Mouse (Mus musculus): ENCODE data around the gene Mras. TPM values are rescaled to one million over a fixed set of nuclear protein-coding genes. Genes with fewer than 3 reads are reported as not detected.

Gene Mras
- polyA plus RNA-seq, 1 experiment: 14.6 TPM

DNA sequence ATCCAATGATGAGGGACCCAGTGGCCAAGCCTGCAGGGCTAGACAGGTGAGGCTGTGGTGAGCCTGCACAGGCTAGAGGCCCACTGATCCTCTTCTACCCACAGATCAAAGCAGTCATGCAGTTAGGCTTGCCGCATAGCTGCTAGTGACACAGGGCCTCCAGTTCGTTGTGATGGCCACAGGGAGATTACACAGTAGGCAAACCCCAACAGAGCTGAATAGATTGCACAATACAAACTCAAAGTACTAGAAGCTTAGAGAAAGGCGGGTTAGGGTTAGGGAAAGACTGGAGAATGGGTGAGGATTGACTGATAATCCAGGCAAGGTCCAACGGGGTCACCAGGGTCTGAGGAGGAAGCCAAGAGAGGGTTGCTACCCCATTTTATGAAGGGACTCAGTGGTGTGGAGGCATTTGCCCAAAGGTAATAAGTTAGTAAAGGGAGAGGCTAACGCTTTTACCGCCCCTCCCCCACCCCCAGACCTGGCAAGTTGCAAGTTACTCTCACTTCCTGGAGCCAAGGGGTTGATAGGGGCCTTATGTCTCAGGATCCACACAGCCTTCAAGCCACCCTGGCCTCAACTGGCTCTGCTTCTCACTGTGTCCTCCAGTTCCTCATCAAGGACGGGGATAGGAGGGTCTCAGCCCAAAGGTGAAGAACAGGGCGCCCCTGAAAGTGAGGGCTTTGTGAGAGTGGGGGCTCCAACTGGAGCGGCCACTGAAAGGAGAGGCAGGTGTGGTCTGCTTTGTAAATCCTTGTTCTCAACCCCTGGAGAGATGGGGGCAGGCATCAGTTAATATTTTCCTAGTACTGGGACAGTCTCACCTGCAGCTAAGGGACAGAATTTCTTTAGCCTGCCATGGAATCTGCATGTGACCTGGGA lies 13.2 kb downstream of the Mras start:
- H3K4me3 ChIP-seq (ENCODE audit: insufficient read depth, low read depth, low read length): no peak overlapping the region
- H3K27ac ChIP-seq (ENCODE audit: insufficient read depth, low read depth, low read length): 0 out of 2 replicates have a peak overlapping the region, but pooled peaks have one; percentile 30
- no peaks in the 10 kb centered on the region for H3K27me3 ChIP-seq (replicated peaks; ENCODE audit: control insufficient read depth, insufficient read depth, low read length)
- H3K4me1 ChIP-seq (ENCODE audit: control insufficient read depth, insufficient read depth, low read length): peaks cover 19% of the 10 kb centered on the region
- WGBS: 67% methylated on average over 9 of the region's 9 CpGs
- DNase-seq: peak; percentile 24
- TF ChIP-seq POLR2A (IDR thresholded peaks at IDR 0.05; ENCODE audit: low read depth, low read length) (no peak), CTCF (conservative IDR thresholded peaks at IDR 0.05; ENCODE audit: insufficient read depth, insufficient read length, low read depth, low read length) (no peak)
- no peaks in the 10 kb centered on the region for H3K36me3 ChIP-seq (ENCODE audit: control insufficient read depth, insufficient read depth, low read length)

DNA sequence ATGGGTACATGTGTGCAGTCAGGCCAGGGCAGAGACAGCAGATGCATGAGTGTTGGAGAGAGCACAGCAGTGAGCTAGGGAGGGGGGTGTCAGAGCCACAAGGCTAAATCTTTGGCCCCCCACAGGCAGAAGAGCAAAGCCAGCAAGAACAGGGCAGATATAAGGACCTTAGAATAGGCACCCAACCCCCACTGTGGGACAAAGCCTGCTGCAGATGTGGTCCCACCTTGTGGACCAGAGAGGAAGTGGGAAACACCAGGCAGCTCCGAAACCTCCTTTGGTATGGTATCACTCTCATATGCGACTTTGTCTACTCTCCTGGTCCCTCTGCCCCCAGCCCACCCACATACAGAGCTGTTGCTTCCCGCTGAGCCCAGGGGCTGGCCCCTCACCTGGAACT lies 15.3 kb downstream of the Mras start:
- H3K27ac ChIP-seq (ENCODE audit: insufficient read depth, low read depth, low read length): no peak overlapping the region
- DNase-seq: no peak
- no peak for TF ChIP-seq CTCF (conservative IDR thresholded peaks at IDR 0.05; ENCODE audit: insufficient read depth, insufficient read length, low read depth, low read length)
- TF ChIP-seq POLR2A (IDR thresholded peaks at IDR 0.05; ENCODE audit: low read depth, low read length): no peak
- H3K4me1 ChIP-seq (ENCODE audit: control insufficient read depth, insufficient read depth, low read length): peaks cover 22% of the 10 kb centered on the region
- H3K27me3 ChIP-seq (replicated peaks; ENCODE audit: control insufficient read depth, insufficient read depth, low read length): no peaks in the 10 kb centered on the region
- H3K36me3 ChIP-seq (ENCODE audit: control insufficient read depth, insufficient read depth, low read length): no peaks in the 10 kb centered on the region
- H3K4me3 ChIP-seq (ENCODE audit: insufficient read depth, low read depth, low read length): no peak overlapping the region
- 83% methylated on average over 3 of the region's 3 CpGs for WGBS

- TF ChIP-seq POLR2A (IDR thresholded peaks at IDR 0.05; ENCODE audit: low read depth, low read length) (no peak), CTCF (conservative IDR thresholded peaks at IDR 0.05; ENCODE audit: insufficient read depth, insufficient read length, low read depth, low read length) (no peak)
- H3K36me3 ChIP-seq (ENCODE audit: control insufficient read depth, insufficient read depth, low read length): no peaks in the 10 kb centered on the region
- 72% methylated on average over 8 of the region's 8 CpGs for WGBS
- H3K4me3 ChIP-seq (ENCODE audit: insufficient read depth, low read depth, low read length): no peak overlapping the region
- peaks cover 19% of the 10 kb centered on the region for H3K4me1 ChIP-seq (ENCODE audit: control insufficient read depth, insufficient read depth, low read length)
- no peak for DNase-seq
- H3K27ac ChIP-seq (ENCODE audit: insufficient read depth, low read depth, low read length): no peak overlapping the region
- H3K27me3 ChIP-seq (replicated peaks; ENCODE audit: control insufficient read depth, insufficient read depth, low read length): no peaks in the 10 kb centered on the region
These were observed 17.1 kb downstream of the Mras start for GRCm38 (mm10) chr9:99419951-99420701.

DNA sequence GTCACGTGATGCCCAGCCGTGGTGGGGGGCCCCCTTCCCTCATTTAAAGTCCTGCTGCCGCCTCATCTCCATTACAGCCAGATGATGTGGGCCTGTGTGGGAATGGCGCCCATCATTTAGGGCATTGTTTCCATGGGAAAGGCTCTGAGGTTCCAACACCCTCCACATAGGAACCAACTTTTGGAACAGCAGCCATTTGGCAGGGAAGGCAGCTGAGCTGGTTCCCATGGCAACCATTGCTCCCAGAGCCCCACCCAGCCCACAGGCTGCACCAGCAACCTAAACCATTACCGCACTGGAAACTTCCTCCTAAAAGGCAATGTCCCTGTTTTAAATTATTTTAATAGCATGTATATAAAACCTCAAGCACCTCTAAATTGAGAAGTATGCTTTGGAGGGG lies 18.8 kb downstream of the Mras start:
- no peak overlapping the region for H3K4me3 ChIP-seq (ENCODE audit: insufficient read depth, low read depth, low read length)
- no peak for DNase-seq
- H3K27ac ChIP-seq (ENCODE audit: insufficient read depth, low read depth, low read length): no peak overlapping the region
- TF ChIP-seq CTCF (conservative IDR thresholded peaks at IDR 0.05; ENCODE audit: insufficient read depth, insufficient read length, low read depth, low read length) (no peak), POLR2A (IDR thresholded peaks at IDR 0.05; ENCODE audit: low read depth, low read length) (no peak)
- 78% methylated on average over 5 of the region's 5 CpGs for WGBS
- H3K4me1 ChIP-seq (ENCODE audit: control insufficient read depth, insufficient read depth, low read length): peaks cover 9% of the 10 kb centered on the region
- H3K27me3 ChIP-seq (replicated peaks; ENCODE audit: control insufficient read depth, insufficient read depth, low read length): no peaks in the 10 kb centered on the region
- no peaks in the 10 kb centered on the region for H3K36me3 ChIP-seq (ENCODE audit: control insufficient read depth, insufficient read depth, low read length)

DNA sequence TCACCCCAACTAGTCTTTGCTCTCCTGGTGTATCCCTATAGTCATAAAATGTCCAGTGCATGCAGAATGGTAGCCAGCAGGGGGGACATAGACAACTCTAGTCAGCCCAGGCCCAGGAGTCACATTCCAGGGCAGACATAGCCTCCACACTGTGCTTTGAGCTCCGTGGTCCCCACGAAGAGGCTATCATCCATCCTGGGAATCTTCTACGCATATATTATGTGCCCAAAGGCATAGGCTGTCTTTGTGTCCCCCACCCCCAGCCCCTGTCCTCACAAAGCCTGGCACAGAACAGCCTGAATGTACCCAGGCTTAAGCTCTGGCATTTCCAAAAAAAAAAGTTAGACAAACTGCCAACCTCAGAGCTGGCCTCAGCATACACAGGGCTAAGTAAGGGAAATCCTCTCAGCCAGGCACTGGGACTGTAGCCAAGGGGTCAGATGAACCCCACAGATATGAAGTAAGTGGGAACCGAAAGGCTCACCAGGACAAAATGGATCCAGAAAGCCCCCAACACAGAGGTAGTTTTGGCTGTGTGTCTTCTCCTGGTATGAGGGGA lies 19.8 kb downstream of the Mras start:
- H3K4me1 ChIP-seq (ENCODE audit: control insufficient read depth, insufficient read depth, low read length): peaks cover 9% of the 10 kb centered on the region
- peak; percentile 42 for DNase-seq
- no peak overlapping the region for H3K27ac ChIP-seq (ENCODE audit: insufficient read depth, low read depth, low read length)
- H3K4me3 ChIP-seq (ENCODE audit: insufficient read depth, low read depth, low read length): no peak overlapping the region
- TF ChIP-seq POLR2A (IDR thresholded peaks at IDR 0.05; ENCODE audit: low read depth, low read length) (no peak), CTCF (conservative IDR thresholded peaks at IDR 0.05; ENCODE audit: insufficient read depth, insufficient read length, low read depth, low read length) (no peak)
- WGBS: 56% methylated on average over 4 of the region's 4 CpGs
- no peaks in the 10 kb centered on the region for H3K27me3 ChIP-seq (replicated peaks; ENCODE audit: control insufficient read depth, insufficient read depth, low read length)
- H3K36me3 ChIP-seq (ENCODE audit: control insufficient read depth, insufficient read depth, low read length): no peaks in the 10 kb centered on the region

DNA sequence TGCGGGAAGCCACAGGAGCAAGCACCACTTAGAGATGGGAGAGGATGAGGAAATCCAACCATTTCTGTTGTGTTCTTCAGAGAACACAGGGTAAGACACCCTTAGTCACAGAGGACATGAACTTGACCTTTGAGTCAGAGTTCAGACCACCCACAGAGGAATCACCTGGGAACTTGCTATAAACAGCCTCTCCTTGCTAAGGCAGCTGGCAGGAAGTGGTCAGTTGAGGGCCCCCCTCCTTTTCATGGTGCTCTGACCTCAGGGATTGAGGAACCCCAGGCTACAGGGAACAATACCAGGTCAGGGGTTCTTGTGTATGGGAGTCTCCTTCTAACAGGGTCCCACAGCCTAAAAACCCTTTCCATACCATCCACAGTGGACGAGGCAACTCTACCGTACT lies 20.4 kb downstream of the Mras start:
- DNase-seq: no peak
- no peak overlapping the region for H3K4me3 ChIP-seq (ENCODE audit: insufficient read depth, low read depth, low read length)
- WGBS: 94% methylated on average over 3 of the region's 3 CpGs
- TF ChIP-seq POLR2A (IDR thresholded peaks at IDR 0.05; ENCODE audit: low read depth, low read length): no peak
- no peak for TF ChIP-seq CTCF (conservative IDR thresholded peaks at IDR 0.05; ENCODE audit: insufficient read depth, insufficient read length, low read depth, low read length)
- H3K36me3 ChIP-seq (ENCODE audit: control insufficient read depth, insufficient read depth, low read length): no peaks in the 10 kb centered on the region
- H3K27me3 ChIP-seq (replicated peaks; ENCODE audit: control insufficient read depth, insufficient read depth, low read length): no peaks in the 10 kb centered on the region
- peaks cover 12% of the 10 kb centered on the region for H3K4me1 ChIP-seq (ENCODE audit: control insufficient read depth, insufficient read depth, low read length)
- H3K27ac ChIP-seq (ENCODE audit: insufficient read depth, low read depth, low read length): no peak overlapping the region

DNA sequence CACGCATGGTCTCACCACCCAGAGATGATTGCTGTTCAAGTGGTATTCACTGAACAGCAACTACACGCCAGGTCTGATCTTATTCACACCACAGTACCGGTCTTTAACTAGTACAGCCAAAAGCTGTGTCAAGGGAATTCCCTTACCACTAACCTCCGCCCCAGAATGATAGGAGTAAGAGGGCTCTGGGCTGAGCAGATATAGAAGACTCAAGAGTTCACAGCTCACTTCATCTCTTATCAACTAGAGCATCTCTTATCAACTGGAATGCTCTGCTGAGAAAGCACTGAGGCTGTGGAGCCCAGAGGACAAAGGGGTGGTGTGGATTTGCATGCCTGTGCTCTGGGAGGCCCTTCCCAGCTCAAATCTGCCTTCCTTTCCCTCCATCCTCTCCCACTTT lies 25.4 kb downstream of the Mras start:
- H3K36me3 ChIP-seq (ENCODE audit: control insufficient read depth, insufficient read depth, low read length): no peaks in the 10 kb centered on the region
- TF ChIP-seq POLR2A (IDR thresholded peaks at IDR 0.05; ENCODE audit: low read depth, low read length): no peak
- no peak for TF ChIP-seq CTCF (conservative IDR thresholded peaks at IDR 0.05; ENCODE audit: insufficient read depth, insufficient read length, low read depth, low read length)
- DNase-seq: no peak
- no peaks in the 10 kb centered on the region for H3K27me3 ChIP-seq (replicated peaks; ENCODE audit: control insufficient read depth, insufficient read depth, low read length)
- no peak overlapping the region for H3K27ac ChIP-seq (ENCODE audit: insufficient read depth, low read depth, low read length)
- 91% methylated on average over 4 of the region's 4 CpGs for WGBS
- peaks cover 7% of the 10 kb centered on the region for H3K4me1 ChIP-seq (ENCODE audit: control insufficient read depth, insufficient read depth, low read length)
- H3K4me3 ChIP-seq (ENCODE audit: insufficient read depth, low read depth, low read length): no peak overlapping the region
